Mouse (Mus musculus) thymus, postnatal 14 days (tissue): Measurements from ENCODE around the gene Cald1.

Experiments
- DNase-seq: peaks from one replicate; pipeline ENCODE4 v3.0.0; 2021

The Cald1 gene

DNA sequence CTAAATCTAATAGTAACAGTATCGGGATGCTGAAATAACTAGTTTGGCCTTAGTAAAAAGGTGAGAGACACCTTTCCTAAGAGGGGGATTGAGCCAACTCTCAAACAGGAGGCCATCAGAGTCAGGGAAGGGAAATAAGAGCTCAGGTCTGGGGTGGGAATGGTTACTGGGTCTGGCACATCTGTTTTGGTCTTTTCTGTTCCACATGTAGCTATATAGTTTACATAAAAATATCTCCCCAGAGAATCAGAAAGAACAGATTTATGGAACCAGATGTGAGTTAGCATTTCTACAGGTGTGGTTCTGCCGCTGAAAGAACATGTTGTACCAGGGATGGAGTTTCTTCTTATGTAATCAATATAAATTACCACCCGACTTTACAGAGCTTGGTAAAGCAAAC is 17.1 kb downstream of the Cald1 start:
- DNase-seq = no peak

DNA sequence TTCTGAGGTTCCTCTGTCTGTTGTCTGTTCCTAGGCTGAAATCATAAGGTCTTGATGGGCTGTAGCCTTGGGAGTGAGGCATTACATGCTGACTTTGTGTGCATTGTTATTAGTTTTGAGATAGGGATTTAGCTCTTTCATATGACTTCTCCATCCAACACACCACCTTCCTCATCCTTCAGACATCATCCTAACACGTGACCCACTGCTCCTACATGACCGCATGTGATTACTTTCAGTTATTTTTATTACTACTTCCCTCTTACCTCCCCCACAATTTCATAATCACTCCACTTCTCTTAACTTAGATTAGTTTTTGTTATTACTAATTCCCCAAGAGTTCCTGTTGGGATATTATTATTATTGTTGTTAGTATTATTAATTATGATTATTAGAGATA is 21.2 kb downstream of the Cald1 start:
- DNase-seq = no peak

DNA sequence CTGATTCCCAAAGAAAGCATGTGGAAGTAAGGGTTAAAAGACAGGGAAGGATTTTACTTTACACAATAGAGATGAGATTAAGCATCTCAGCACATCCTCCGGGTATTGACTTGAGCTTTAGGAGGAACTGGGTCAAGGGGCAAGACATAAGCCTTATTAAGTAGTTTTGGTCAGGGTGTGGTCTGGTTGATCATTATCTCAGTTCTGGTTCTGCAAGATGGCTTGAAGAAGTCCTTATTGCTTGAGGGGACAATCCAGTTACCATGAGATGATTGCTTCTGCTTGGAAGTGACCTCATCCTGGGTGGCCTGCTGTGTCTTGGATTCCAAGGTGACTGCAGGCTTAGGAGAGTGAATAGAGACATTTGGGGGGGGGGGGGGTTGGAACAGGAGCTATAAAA is 21.9 kb downstream of the Cald1 start:
- no peak for DNase-seq

DNA sequence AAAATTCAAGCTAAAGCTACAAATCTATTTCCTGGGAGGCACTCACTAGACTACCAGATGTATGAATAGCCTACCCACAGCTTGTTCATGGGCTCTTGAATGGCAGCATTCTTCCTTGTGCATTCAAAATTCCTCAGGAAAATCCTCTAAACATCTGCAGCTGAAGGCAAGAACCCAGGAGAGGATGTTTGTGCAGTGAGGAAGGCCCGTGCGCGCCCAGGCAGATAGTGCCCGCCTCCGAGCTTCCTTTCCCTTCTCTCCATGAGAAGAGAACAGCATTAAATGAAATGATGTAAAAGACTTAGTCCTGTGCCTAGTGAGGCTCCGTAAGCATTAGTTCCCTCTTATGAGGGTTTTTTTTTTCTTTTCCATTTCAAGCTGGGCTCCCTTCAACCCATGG is 24.6 kb downstream of the Cald1 start:
- no peak for DNase-seq

DNA sequence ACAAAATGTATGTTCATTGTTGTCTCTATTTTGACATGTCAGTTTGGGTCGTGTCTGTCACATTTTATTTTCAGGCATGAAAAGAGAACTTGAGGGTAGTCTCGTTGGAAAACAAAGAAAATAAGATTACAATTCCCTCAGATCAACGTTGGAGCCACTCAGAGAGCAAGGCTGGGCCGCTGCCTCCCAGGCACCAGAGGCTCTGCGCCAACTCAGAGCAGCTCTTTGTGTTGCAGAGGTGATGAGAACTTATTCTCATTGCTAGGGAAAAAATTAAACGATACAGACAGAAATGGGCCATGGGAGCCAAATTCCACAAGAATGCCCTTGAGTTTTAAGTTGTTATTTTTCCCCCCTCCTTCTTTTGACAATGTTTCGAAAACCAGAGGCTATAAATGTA is 25.0 kb downstream of the Cald1 start:
- no peak for DNase-seq

DNA sequence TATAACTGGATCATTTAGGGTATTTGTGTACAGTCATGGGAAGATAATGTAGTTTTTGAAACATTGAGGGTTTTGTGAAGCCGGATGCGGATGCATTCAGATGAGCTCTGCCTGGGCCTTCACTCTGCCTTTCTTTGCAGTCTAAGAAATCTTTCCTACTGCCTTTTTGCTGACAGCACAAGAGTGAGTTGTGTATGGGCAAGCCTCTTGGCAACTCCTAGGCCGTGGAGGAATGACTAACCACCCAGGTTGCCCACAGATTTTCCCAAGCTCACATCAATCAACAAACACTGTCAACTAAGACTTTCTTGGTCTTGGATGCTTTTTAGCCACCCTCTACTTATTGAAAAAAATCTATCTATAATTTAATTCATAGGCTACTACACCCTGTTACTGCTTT is 26.2 kb downstream of the Cald1 start:
- DNase-seq = no peak

DNA sequence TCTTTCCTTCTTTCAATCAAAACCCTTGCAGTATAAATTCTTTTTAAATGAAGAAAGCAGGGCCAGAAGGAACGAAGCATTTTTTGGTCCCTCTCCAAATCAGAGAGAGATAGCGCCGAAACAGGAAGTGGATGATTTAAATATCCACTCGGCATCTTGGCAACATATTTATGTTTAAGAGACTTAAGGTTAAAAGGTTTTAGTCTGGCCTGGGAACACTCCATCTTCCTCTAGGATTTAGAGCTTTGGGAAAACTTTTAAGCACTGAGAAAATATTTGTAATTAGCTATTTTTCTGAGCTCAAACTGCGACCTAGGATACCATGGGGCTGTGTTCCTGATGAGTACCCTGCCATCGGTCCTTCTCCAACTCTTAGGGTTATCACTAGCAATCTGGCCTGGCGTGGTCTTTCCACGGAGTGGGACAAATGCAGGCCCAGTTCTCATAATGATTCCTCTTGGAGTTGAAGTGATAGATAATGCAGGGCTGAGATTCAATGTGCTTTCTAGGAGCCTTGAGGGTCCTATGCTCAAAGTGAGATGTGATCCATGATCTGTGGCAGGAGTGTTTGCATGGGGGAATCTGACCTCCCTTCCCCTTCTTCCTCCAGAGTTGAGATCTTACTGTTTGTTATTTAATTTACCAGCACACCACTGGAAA is 28.4 kb downstream of the Cald1 start:
- DNase-seq = no peak

DNA sequence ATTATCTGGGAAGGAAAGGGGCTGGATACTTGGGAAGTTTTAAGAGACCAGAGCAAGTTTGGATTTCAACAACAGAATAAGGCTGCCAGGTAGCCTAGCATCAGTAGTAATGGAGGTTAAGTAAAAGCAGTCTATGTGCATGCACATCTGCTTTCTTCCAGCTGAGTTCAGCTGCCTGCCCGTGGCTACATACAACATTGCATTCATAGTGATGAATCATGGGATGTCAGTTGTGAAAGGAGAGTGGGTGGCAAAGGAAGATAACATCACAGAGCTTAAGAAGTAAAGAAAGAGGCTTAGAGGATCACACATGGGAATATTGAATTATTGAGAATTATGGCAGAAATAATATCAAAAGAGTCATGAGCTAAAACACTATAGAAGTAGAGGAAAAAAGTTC is 29.8 kb downstream of the Cald1 start:
- no peak for DNase-seq

DNA sequence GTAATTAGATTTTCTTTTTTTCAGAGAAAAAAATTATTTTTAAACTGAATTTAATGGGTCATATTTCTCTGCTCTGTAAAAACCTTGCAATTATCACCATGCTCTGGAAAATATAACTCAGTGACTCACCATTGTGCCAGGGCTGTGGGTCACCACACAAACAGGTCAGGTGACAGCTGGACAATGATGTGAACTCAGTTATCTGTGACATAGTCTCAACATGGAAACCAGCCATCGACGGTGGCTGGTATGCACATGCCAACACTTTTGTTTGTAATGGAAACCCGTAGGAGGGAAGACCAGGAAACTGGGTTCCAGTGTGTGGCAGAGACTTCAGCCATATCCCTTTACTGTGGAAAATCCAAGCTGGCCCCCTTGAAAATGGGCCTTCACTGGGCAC is 35.5 kb downstream of the Cald1 start:
- DNase-seq = no peak

DNA sequence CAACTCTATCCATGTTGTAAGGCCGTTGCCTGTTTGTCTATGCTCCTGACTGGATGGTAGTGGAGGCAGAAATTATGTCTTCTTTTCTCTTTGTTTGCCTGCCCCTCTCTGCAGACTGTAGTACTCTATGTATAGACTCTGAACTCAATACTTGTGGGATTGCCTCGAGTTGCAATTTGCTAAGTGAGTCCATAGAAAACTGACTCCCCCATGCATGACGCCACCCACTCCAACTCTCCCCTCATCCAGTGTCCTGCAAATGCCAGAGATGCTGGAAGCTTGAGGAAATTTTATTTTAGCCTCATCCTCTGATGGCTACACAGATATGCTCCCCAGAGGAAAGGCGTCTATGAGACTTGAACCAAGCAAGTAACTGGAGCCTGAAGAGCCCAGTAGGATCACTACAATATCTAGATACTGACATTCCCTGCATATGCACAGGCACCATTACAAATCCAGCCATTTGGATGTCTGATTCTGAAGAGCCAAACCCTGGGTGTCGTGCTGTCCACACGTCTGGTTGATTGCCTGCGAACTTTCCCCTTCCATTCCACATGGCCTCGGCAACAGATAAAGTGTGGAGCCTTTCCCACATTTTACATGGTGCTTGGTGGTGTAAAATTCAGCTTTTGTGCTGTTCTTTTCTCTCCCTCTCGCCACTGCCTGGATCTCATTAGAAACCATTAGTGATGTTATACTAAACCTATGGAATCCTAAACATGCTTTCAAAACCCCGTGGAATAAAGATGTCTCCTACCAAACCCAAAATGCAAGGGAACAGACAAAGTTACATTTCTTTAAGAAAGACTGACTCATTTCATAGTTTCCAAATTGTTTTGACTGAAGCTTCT is 39.5 kb downstream of the Cald1 start:
- DNase-seq = no peak

DNA sequence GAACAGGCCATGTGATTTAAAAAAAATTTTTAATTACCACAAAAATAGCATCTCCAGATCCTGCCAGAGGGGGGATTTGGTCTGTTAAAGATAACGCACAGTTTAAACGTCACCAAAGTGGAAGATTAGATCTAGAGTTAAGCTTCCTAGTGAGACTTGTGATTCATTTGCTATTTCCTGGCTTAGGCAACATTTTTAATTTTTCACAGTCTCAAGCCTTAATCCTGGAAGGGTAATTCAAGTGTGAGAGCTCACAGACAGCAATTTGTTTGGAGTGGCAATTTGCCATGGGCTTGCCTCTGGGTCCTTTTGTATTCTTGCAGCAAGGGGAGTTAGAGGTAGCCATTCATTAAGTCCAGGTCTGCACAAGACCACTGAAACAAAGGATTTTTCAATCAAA is 40.4 kb downstream of the Cald1 start:
- no peak for DNase-seq

DNA sequence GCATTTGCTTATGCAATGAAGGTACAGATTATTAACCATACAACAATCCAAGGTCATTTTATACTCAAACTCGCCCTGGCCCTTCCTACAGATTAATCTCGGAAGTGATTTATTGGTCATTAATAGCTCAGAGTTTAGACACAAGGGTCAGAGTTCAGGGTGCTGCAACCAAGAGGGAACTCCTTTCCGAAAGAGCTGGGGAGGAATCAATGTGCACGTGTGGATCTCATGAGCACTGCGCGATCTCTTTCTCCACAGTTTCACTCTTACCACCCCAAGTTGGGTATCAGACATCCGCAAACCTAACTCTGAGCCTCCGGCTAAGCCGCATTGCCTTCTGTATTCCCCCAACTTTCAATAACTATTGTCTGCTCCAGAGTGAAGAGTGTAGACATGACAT is 41.9 kb downstream of the Cald1 start:
- no peak for DNase-seq

DNA sequence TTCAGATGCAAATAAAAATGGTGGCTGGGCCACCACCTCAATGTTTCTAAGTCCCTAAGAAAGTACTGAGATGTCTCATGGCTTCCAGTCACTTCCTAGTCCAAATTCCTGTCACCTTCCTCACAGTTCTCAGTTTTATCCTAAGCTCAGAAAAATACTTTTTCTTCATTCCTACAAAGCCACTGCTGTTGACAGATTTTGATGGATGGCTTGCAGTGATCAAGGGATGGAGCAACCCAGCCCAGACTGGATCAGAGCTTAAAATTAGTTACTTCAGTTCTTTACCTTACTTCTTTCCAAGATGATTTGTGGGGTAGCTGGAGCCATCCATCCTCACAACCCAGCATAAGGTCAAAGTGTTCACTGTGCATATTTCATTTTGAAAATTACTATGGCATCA is 42.8 kb downstream of the Cald1 start:
- no peak for DNase-seq

DNA sequence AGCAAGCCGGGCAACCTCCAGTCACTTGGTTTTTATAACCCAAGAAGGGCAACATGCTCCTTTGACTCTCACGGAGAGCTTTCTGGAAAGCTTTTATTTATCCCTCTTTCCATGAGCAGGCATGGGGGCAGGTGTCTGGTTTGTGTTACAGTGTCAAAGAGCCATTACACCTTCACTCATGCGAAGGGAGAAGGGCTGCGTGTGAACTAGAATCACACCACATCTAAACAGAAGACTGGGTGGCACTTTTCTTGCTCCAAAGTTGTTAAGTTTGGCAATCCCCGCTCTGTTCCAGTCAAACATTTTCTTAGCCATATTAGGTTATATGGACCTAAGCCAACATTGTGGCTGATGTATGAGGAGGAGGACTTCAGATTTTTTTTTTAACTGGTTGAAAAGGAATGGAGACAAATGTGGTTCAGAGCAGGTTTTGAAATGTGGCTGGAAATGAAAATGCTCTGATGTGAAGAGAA is 43.8 kb downstream of the Cald1 start:
- no peak for DNase-seq

DNA sequence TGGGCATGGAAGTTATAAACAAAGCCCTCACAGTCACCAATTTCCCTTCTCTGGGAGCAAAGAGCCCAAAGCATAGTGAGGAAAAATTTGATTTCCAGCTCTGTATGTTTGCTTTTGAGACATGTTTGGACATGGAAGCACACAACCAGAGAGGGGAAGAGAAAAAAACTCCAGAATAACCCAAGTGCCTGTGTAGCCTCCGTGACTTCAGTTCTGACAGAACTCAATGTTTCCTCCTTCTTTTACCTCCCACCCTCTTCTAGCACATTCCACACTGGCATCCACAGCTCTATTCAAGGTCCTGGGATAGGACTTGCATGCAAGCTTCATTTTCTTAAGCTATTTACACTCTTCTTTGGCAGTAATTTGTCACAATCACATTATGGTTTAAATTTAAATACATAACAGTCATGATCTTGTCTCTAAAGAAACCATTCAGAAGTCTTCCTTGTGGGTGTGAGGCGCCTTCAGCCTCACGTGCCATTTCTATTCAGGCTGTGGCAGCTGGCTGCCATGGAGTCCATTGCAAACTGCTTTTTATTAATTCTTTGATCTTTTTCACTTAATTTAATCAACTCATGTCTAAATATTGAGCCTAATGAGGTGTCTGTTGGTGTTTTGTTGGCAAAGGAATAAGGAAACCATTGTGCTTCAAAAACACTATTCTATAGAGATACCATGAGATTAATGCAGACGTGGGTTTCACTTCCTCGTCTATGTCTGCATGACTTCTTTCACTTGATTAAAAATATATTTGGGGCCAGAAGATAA is 49.9 kb downstream of the Cald1 start:
- DNase-seq = no peak

DNA sequence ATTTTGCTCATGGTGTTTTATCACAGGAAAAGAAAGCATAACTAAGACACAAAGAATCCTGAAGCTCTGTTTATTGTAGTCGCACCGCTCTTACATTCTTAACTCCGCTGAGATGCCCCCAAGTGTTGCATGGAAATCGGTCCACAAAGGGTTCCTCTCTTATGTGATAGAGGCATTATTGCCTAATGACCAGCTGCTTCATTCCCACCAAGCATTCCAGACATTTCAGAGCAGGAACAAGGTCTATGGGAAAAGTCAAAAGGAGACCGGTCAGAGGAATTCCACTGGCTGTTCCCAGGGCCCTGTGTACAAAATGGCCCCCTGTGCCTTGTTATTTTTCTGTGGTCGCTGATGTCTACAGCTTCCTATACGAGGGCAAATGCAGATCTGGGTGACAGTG is 53.0 kb downstream of the Cald1 start:
- DNase-seq = no peak

DNA sequence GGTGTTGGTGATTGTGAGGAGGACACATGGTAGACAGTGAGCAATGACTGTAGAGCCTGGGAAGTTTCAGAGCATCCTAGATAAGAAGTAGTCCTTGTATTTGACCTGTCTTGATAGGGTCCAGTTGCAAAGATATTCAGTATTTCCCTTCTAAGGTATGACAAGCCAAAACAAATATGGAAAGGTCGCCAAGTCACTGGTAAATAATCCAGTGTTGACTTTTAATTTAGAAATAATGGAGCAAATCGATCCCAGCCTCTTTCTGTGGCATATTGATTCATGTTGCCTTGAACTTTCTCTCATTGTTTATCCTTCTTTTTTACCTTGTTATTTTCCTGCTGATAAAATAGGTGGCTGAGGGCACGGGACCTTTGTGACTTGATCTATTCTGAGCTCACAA is 57.4 kb downstream of the Cald1 start:
- DNase-seq = no peak

DNA sequence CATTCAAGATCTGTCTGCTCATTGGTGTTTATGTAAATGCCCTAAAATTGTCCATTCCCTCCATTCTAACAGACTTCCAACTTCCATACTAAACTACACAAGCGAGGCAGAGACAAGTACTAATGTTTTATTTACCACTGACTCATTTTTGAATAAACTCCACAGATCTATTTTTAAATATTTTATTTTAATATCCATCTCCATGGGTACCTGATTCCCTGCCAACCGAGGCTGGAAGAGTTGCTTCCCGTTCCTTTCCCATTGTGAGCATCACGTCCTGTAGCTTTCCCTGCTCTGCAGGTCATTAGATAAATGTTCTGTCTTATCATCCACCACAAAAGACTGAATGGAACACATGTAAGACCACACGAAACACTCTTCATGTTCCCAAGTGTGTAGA is 60.5 kb downstream of the Cald1 start:
- DNase-seq = no peak

DNA sequence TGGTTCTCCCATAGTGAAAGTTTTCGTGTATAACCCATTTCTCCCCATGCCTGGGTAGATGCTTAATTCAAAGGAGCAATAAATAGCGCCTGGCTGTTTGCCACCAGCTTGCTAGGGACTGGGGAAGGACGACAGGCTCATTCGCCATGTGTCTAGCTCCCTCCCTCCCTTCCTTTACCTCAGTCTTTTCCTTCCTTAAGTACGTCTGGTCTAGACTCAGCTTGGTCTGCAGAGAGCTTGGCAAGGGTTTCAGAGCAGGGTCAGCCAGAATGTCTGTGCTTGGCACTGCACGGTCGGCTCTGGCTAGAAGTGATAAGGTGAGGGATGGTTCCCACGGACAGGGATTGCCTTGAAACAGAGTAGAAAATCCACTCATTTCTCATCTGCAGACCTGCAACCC is 62.4 kb downstream of the Cald1 start:
- DNase-seq = no peak

DNA sequence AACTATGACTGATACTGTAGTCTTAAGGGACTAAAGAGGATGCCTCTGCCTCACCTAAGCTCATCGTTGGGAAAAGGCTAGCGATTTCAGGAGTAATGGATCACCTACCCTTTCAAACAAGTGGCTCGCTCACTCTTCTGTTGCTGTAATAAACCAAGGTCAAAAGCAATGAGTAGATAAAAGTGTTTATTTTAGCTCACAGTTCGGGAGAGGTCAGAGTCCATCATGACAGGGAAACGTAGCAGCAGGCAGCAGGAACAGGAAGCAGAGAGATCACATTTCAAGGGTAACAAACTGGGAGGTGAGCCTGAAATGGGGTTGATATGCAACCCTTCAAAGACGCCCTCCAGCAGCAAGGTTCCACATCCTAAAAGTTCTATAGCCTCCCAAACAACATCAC is 64.3 kb downstream of the Cald1 start:
- DNase-seq = no peak

DNA sequence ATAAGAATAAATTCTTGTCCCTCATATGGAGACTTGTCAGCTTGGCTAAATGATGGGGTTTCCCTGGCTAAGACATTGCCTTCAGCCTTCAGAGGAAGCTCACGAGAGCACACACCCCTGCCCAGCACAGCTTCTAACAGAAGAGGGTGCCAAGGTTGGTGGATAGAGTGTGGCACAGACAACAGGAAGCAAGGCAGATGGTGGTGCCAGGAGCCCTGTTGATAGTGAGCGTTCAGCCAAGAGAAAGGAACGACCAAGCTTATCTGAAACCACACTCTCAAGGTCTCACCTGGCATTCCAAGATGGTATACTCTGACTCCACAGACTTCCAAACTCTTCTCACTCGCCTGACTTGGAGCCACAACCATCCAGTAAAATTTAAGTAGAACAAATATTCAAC is 66.0 kb downstream of the Cald1 start:
- no peak for DNase-seq

DNA sequence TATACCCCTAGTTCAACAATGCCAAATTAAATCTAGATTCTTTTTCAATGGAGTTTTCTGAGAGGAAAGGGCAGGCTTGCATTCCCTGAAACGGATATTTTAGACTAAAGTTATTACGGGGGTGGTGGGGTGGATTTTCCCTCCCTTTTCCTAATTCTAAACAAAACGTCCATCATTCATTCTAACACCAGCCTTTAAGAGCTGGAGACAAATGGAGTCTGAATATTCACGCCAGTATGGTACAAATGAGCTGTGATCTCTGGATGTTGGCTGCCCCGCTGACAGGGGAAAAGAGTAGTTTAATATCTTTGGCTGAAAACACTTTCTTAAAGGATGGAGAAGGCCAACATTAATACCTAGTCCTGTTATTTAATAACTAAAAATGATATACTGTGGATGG is 66.4 kb downstream of the Cald1 start:
- no peak for DNase-seq

DNA sequence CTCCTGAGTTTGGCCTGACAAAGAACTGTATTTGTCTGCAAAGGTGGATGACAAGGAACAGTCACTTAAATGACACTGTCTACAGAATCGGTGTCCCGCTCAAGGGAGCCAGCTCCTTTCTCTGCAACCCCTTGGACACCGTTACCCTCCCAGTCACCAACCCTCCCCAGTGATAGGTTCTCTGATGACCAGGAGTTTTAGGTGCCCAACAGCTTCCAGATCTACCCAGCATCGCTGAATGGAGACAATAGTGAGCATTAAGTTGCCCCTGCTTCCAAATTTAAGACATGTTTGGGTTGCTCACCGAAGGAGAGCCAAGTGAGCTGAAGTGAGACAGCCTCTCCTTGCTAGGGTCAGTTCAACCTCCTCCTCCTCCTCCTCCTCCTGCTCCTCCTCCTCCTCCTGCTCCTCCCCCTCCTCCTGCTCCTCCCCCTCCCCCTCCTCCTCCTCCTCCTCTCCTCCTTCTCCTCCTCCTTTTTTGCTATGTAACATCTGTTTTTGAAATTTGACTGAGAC is 70.5 kb downstream of the Cald1 start:
- DNase-seq = no peak

DNA sequence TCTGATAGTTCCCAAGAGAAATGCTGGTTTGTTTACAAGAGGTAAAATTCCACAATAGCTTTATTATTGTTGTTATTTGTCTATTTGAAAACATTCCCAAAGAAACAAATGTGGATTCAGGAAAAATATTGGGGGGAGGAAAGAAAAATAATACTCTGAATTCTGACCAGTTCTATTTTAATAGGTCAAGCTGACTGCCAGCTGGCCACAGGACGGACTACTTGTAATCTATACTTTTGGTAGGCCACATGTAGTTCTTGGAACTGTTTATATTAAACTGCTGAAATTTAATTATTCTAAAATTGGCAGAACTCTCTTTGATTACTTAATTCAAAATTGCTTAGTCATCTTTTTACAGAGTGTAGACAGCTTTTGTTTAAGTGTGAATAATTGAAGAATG is 73.1 kb downstream of the Cald1 start:
- no peak for DNase-seq
